Mouse (Mus musculus) adrenal gland, adult (tissue): Measurements from ENCODE around the gene Pear1.

Experiments used
- DNase-seq, 2 experiments: peaks; one replicate each; pipeline ENCODE4 v3.0.0; 2022 to 2023; ENCODE audit warnings: low spot score in 1 of 2; ENCODE audit not compliant: inconsistent age in 2 of 2

Pear1 gene

GRCm38 (mm10) chr3:87811297-87811696 lies 12.8 kb downstream of the Pear1 start:
- DNase-seq = no peak

DNA sequence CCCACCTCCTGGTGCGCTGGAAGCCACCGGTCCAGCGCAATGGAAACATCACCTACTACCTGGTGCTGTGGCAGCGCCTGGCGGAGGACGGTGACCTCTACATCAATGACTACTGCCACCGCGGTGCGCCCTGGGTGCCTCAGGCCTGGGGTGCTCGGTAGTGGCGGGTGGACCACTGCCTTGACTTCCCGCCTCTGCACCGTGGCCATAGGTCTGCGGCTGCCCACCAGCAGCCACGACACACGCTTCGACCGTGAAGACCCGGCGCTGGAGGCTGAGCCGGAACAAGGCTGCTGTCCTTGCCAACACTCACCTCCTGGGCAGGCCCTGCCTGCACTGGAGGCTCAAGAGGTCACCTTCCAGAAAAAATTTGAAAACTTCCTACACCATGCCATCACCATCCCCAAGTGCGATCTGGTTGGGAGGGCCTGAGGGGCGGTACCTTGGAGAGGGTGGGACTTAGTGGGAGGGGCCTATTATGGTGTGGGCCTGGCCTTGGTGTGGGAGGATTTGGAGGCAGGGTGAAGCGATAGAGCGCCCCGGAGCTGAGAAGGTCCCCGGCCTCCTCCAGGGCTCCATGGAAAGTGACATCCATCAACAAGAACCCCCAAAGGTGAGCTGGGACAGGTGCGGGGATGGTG lies 14.7 kb downstream of the Pear1 start:
- DNase-seq = peak in 1 of 2 experiments; percentile 20

DNA sequence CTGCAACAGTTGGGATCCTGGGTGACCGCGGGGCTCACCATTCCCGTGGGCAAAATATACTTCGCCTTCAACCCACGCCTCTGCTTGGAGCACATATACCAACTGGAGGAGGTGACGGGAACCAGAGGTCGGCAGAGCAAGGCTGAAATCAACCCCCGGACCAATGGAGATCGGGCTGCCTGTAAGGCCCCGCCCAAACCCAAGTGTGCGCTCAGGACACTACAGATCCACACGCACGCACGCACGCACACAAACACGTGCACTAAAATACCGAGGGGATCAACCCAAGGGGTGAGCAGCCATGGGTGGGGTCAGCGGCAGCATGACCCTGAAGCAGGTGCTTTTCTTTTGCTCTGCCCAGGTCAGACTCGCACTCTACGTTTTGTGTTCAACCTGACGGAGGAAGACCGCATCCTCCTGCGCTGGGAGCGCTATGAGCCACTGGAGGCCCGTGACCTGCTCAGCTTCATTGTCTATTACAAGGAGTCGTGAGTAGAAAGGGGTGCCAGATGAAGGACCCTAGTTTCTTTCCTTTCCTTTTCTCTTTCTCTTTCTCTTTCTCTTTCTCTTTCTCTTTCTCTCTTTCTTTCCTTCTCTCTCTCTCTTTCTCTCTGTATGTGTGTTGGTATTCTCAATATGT lies 19.9 kb downstream of the Pear1 start:
- peak; percentile 28 to 63 for DNase-seq

- DNase-seq = no peak
Measured at GRCm38 (mm10) chr3:87801681-87802080, 22.4 kb downstream of the Pear1 start.

- peak; percentile 17 to 57 for DNase-seq
Measured at GRCm38 (mm10) chr3:87796736-87797334, 27.3 kb downstream of the Pear1 start, which contains the start of gene Insrr. Gene Insrr, plus strand, starts transcription at chr3:87796951.

DNA sequence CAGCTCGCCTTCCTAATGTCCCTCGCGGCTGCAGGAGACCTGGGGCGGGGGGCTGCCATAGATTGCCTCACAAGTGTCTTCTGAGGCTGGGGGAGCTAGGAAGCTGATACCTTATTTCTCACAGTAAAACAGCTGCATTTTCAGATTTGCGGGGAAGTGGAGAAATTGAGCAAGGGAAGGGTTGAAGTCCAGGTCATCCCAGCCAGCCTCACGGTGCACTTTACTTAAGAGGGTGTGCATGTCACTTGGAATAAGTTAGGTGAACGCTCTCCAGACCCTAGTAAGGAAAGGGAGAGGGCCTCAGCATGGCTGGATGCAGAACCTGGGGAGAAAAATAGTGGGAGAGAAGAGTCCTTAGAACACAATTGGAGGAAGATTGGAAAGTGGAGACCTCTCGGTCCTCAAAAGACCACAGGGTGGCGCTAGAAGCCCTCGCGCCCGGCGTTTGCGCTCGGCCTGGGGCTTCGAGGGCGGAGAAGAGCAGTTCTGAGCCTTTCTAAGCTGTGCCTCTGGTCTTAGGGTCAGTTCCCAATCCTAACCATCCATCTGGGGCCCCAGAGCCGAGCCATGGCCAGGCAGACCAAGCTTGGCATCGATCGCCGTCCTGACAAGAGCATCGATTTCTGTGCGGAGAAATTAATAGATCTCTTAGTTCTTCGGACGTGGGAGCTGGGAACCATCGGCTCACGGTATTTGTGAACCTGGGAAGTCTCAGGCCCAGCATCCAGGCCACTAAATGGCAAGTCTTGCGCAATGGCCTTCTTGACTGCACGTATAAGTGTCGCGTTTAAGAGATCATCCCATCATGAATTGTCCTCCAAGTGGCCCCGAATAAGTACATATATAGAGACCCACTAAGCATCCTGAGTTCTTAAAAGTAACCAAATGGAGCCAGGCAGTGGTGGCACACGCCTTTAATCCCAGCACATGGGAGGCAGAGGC lies 28.5 kb downstream of the Pear1 start:
- peak; percentile 61 to 88 for DNase-seq

- DNase-seq = peak; percentile 22 to 51
Measured at GRCm38 (mm10) chr3:87794922-87795325, 29.2 kb downstream of the Pear1 start, which contains the start of gene Ntrk1. Gene Ntrk1, minus strand, starts transcription at chr3:87795162.

- DNase-seq = no peak
Measured at GRCm38 (mm10) chr3:87789768-87790167, 34.3 kb downstream of the Pear1 start.

DNA sequence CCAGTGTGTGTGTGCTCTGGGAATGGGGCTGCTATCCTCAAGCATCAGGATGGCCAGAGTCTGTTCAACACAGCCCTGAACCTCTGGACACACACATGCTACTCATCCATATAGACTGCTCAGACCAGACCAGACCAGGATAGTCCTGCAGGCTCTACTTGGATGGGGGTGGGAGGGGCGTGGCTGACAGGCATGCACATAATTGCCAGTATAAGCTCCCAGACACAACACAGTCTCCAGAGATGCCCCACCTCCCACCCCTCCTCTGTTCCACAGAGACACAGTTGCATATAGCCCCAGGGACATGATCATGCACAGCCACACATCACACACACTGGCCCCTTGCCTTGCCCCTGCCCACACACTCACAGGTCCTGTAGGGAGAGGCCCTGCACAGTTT lies 34.9 kb downstream of the Pear1 start:
- DNase-seq = no peak

DNA sequence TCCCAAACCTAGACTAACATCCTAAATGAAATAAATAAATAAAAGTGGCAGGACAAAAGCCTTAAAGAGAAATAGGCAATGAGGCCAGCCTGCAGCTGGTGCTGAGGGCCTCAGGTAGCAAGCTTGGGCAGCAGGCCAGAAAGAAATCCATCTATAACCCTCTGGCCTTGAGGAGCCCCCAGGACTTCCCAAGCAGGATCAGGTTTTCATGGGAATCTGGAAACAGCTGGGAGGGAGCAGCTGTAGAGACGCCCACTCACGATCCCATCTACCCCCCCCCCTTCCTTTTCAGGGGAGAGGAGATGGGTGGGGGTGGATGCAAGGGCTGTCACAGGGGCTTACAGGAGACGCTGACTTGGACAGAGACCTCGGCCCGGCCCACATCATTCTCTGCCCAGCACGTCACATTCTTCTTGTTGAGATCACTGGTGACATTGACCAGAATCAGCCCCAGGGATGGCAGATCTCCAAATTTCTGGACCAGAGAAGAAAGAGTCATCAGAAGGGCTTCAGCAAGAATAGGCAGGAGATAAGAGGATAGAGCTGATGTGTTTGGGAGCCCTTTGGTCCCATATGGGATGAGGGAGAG lies 38.4 kb downstream of the Pear1 start:
- peak in 1 of 2 experiments; percentile 76 for DNase-seq

GRCm38 (mm10) chr3:87785156-87785555 lies 39.0 kb downstream of the Pear1 start:
- no peak for DNase-seq

DNA sequence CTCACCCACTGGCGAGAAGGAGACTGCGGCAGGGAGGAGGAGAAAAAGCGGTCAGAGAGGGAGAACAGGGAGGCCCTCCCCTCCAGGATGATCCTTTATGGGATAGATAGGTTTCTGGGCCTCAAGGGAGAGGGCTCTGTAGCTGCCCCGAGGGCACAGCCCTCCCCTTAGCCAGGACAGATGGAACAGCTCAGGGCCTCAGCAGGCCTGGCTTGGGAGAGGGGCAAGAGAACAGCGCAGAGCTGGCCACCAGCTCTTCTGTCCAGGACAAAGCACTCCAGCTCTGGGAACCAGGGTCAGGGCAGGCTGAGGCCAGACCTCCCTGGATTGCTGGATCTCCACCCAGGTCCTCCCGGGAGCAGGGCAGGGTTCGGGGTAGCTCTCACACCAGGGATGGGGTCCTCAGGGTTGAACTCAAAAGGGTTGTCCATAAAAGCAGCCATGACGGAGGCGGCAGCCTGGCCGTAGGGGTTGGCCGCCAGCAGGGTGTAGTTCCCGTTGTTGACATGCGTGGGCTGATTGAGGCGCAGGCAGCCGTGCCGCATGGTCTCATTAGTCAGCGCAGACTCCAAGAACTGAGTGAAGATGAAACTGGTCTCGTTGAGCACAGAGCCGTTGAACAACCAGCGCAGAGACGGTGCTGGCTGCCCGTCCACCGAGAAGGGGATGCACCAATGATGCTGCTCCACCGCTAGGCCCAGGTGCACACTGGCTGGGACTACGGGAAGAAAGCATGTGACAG lies 40.7 kb downstream of the Pear1 start:
- no peak for DNase-seq

- no peak for DNase-seq
Measured at GRCm38 (mm10) chr3:87779086-87779485, 45.0 kb downstream of the Pear1 start.

- peak in 1 of 2 experiments; percentile 44 for DNase-seq
Measured at GRCm38 (mm10) chr3:87778283-87778682, 45.8 kb downstream of the Pear1 start.

DNA sequence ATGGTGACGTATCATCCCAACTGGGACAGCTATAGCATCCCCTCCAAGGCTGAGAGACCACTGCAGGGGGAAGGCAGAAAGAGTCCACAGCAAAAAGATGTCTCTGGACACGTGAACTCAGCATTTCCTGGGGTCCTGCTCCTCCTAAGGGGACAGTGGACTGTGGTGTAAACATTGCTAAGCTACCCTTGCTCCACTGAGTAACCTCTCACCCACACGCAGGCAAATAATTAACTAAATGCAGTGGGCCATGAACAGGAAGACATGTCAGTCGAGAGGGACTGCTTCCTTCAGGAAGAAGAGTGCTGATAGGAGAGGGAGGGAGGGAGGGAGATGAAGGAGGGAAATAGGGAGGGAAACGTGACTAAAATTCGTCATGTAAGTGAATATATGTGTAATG lies 53.0 kb downstream of the Pear1 start:
- no peak for DNase-seq

DNA sequence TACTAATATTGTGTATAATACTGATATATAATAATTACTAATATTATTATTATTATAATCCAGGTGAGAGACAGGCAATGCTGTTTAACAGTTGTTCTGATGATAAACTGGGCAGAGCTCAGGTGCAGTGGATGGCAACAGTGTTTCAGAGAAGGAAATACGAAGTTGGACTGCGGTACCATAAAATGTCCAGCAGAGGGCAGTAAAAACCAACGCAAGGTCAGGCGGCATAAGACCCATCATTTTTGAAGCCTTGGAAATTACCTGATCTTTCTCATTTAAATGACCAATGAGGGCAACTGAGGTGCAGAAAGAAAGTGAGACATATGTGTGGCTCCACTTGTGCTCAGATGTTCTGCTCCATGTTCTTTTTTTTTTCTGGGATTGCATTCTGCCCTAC lies 53.8 kb downstream of the Pear1 start:
- DNase-seq = peak in 1 of 2 experiments; percentile 76

GRCm38 (mm10) chr3:87769506-87769905 lies 54.6 kb downstream of the Pear1 start:
- DNase-seq = no peak

GRCm38 (mm10) chr3:87768844-87769243 lies 55.3 kb downstream of the Pear1 start:
- peak; percentile 86 to 93 for DNase-seq

GRCm38 (mm10) chr3:87768431-87768830 lies 55.7 kb downstream of the Pear1 start:
- DNase-seq = no peak

GRCm38 (mm10) chr3:87767764-87768163 lies 56.3 kb downstream of the Pear1 start:
- peak in 1 of 2 experiments; percentile 29 for DNase-seq
